Mouse (Mus musculus): ENCODE results near the gene Olfr1418.

DNA sequence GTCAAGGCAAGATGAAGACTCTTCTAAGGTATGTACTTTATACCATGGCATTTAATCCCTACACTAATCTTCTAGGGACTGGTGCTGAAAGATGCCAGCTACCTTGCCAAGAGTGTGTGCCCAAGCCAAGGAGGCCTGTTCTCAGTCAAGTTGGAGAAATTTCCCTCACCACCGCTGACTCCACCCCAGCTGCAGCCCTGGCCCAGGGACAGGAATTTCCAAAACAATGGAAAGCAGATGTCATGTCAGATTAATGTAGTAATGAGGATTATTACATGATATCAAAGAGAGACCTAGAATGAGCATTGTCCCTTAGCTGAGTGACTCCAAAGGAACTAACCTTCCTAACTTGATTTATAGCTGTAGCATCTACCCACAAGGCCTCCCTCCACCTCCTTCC lies 50.0 kb downstream of the Olfr1418 start:
- TF ChIP-seq GATA1 (IDR thresholded peaks at IDR 0.05; ENCODE audit: borderline replicate concordance, low read length) (no peak), FLI1 (IDR thresholded peaks at IDR 0.05; ENCODE audit: low read length) (no peak)
